Mouse (Mus musculus): Measurements from ENCODE around the gene Tsen54.

DNA sequence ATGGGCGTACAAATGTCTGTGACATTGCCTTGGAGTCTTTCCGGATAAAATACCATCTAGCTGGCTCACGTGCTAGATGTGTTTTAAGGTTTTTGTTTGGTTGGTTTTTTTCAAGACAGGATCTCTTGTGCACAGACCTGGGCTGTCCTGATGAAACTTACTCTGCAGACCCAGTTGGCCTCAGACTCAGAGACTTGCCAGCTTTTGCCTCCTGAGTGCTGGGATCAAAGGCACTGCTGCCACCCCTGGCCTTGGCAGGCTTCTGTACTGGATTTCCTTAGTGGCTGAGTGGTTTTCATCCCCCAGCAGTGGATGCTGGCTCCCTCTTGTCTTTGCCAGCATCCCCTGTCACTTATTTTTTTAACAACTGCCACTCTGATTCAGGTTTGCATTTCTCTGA is 45.6 kb upstream of the Tsen54 start:
- TF ChIP-seq CTCF (IDR thresholded peaks at IDR 0.05; ENCODE audit: low read depth) (no peak), EP300 (IDR thresholded peaks at IDR 0.05; ENCODE audit: low read depth) (no peak)
